Mouse (Mus musculus) neutrophil, adult 5-6 weeks (primary cell): Measurements from ENCODE around the gene Porcn. TPM values are rescaled to one million over a fixed set of nuclear protein-coding genes. Genes with fewer than 3 reads are reported as not detected.

Experiments
- ATAC-seq: fragments of 151-379, 151-347 bp; 2 replicates; pipeline ENCODE4 v1.8.0; 2017; ENCODE audit warnings: mild to moderate bottlenecking, moderate TSS enrichment; ENCODE audit not compliant: insufficient number of reproducible peaks, poor library complexity, low FRiP score, severe bottlenecking; ENCODE audit errors: extremely low read depth
- total RNA-seq: library from RNA; stranded (forward); fragments of 200-1000 nt; gene quantifications from 2 replicates; pipeline ENCODE4 v1.2.3, GENCODE M21; 2017

Gene Porcn
- total RNA-seq, 1 experiment from 2014 or later: 0.23 TPM

DNA sequence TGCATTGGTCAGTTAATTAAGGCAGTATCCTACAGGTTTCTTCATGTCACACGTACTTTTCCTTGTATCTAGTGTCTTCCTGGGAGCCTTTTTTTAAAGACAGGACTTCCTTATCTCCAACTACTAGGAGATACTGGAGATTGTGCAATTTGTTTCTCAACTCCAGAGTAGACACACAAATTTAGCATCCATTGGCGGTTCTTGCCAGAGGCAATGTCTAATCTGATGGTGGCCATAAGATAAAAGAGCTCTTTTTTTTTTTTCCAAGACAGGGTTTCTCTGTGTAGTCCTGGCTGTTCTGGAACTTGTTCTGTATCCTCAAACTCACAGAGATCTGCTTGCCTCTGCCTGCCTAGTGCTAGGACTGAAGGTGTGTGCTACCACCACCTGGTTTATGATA, 3.4 kb upstream of the Porcn start:
- ATAC-seq: no peak

DNA sequence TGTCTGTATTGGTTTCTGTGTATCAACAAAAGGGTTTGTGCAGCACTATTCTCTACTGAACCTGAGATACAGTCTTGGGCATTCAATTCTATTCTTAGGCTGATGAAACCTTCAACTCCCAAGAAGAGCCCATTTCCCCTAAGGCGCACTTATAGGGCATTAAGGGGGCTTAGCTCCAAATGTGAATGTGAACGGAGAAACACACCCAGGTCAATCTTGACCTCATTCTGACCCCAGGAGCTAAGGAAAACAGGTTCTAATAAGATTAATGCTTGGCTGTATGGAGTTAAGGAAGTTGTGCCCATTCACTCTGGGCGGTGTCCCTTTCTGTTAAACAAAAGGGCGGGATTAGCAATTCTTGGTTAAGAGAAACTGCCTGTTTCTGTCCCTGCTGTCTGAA, 899 bp upstream of the Porcn start:
- no peak for ATAC-seq

DNA sequence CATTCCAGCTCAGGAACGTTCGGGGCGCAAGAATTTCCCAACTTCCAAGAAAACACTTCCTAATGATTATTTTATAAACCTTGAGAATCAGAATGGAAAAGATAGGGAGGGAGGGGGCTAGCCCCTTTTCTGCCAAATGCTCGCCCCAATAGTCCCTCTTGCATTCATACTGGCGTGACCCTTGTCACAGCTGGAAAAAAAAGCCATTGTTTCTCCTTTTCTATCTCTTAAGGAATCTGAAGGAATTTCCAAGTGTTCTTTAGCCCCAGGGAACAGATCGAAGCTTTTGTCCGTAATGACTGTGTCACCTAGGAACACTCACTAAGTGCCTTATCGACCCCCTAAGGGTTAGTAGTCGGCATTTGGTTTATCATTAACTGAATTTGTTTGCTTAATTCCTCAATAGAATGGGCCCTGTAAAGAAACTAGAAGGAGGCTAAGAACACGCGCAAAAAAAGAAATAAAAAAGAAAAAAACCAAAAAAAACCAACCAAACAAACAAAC, 421 bp upstream of the Porcn start:
- no peak for ATAC-seq

DNA sequence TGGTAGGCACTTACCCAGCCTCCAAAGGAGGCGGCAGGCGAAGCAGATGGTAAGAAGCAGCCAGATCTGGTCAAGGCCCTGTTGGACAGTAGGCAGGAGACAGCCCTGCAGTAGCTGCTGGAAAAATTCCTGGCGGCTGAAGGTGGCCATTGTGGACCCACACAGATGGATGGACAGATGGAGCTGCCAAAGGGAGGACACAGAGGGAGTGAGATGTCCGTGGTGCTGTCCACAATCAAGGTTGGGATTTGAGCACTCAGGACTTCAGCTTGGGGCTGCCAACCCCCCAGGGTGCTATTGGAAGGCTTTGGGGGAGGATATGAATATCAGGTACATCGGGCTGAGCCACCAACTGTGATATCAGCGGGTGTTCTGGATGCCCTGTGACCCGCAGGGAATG, 774 bp downstream of the Porcn start:
- ATAC-seq: no peak

DNA sequence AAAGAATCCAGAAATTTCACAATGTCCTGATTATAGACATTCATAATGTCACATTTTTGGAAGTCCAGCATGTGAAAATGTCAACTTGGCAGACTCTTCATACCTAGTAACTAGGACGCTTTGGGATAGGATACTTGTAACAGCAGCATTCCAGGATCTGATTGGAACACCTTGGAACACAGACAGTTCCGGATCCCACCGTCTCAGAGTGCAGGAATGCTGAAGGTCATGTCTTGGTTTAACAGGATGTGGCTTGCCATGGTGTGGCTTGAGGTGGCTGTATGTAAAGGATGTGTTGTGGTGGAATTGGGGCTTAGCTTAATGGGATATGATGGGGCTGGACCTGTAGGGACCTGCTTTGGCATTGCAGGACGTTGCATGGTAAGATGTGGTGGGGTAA, 1.2 kb downstream of the Porcn start:
- ATAC-seq: no peak

DNA sequence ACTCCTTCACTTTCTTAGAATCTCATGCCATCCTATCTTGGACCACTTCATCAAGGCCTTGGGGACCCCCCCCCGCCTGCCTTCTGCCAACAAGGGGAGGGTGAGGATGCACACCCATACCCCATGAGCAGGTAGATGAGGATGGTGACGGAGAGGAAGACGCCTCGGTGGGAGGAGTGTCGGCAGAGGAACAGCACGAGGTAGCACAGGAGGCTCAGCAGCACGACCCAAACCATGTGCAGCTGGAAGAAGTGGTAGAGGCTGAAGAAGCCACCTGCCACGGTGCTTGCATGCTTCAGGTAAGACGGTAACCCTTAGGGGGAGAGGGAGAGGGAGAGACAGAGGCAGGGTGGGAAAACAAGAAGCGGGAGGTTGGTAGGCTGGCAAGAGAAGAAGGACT, 2.2 kb downstream of the Porcn start:
- ATAC-seq: no peak

DNA sequence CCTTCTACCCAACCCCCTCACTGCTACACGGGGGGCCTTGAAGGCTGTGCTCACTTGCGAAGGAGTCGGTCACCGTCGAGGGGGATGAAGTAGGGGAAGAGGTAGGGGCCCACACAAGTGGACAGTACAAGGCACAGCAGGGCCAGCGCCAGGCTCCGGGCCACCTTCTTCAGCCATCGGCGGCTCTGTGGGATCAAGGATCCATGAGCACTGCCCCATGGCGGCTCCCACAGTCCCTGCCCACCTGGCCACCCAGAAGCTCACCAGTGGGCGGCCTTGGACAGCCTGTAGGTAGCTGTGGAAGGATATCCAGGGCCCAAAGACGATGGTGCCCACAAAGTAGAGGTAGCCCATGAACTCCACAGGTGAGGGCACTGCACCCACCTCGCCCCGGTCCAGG, 3.2 kb downstream of the Porcn start:
- ATAC-seq: no peak

DNA sequence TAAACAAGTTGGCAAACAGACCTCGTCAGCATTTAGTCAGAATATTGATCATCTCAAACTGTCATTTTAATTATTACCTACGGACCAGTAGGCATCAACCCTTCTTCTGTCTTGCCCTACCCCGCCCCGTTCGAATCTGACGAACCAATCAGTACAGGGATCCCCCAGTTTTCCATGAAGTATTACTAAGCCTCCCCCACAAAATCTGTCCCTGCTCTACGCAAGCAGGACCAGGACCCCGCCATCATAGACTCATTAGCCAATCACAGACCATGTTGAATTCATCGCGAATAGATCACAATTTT, 13.0 kb downstream of the Porcn start, which contains the start of gene Ebp:
Ebp (minus strand) TSS at position 94 of the 305 bp plus-strand sequence.
- no peak for ATAC-seq

DNA sequence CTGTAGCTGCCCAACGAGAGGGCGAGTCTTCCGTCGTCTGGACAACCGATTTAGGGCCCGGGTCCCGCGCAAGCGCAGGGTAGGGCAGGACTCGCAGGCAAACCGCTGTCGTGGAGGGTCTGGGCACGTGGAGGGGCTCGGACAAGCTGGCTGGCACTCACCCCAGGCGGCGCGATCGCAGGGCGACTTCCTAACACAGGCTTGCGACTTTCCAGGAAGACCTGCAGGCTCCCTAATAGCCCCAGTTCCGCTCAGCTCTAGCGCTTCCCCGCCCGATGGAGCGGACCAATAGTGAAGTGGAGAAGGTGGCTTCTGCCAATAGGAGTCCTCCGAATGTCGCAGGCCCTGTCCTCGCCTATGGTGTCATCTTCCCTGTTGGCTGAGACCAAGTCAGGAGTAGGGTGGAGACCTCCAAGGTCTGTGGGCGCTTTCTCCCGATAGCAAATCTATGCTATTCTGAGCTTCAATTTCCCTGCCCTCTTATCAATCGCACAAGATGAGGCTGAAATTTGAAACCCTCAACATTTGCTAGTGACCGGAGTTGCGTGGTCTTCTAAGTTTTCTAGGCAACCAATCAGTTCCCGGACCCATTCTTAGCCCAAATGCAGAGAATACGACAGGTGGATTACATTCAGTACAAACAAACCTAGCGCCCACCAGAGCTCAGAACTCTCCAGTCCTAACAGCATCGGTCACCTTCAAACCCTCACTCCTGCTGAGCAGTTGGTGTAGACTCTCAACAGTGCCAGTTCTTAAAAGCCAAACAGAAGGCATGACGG, 13.5 kb downstream of the Porcn start:
- ATAC-seq: peak; percentile 97

DNA sequence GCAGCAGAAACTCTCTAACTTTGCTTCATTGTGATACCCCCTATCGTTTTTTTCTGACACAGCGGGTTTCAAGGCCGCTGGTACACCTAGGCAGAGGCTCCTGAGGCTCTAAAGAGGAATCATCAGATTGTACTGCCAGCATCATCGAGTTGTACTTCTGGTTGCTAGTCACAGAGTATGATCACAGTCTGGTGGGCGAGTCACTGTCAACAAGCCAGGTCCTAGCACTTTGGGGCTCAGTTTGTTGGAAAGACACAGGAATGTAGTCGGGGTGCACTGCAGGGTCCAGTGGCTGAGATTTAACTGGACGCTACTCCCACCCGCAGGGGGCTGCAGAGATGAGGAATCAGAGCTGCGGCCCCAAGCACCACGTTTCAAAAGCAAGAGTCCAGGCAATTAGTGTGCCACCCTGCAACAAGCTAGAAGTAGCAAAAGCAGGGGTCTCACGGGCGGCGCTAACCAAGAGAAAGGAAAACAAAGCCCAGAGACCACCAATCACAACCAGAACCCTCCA, 14.1 kb downstream of the Porcn start:
- no peak for ATAC-seq

DNA sequence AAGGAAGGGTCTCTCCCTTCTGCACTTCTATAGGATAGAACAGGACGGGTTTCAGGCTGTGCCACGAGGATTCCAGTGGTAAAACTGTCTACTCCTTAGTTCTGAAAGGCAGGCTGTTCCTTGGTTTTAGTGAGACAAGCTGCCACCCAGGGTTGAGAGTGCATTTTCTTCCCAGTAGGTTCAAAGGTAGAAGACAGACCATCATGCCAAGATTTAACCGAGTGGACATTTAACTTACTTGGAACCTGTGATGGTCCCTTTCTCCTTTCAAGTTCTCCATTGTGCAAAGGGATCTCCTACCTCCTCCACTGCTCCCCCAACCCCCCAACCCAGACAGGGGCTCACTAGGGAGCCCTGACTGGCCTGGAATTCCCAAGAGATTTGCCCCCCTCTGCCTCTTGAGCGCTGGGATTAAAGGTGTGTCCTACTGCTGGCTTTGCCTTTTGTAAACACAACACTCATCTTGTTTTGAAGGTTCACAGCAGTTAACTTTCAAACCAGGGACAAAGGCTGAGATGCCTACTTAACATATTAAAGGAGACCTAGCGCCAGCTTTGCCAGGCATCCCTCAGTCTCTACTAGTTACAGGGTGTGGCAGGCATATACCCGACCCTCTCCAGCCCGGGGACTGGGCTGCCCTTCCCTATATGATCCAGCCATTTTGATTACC, 23.3 kb downstream of the Porcn start:
- no peak for ATAC-seq

DNA sequence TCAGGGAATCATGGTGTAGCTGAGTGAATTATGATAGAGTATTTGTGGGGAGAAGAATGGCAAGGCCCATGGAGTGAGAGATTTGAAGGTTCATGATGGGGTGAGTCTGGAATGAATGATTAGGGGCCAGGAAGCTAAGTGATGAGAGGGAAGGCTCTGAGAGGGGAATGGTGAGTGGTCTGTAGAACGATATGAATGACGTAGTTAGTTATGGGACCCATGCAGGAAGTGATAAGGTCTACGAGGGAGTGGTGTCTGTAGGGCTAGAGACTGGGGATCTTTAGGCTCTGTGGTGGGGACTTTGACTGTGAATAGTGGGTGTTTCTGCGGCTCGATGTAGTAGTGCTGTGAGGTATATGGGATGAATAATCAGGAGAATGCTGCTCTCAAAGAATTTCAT, 26.7 kb downstream of the Porcn start:
- no peak for ATAC-seq

DNA sequence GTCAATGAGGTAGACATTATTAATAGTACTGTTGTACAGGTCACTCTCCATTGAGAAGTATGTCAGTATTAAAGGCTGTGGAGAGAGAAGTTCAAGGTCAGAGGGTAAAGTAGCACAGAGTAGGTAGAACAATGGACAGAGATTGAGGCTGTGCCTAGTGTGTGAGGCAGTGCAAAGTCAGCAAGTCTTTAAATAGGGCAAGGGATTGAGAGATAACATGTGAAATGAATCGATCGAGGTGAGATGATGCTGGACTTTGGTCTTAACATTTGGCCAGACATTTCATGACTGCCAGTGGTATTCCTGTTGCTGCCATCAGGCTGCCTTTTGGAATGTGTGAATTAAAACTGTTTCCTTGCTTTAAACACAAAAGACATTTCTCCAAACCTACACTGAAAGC, 27.5 kb downstream of the Porcn start:
- no peak for ATAC-seq

DNA sequence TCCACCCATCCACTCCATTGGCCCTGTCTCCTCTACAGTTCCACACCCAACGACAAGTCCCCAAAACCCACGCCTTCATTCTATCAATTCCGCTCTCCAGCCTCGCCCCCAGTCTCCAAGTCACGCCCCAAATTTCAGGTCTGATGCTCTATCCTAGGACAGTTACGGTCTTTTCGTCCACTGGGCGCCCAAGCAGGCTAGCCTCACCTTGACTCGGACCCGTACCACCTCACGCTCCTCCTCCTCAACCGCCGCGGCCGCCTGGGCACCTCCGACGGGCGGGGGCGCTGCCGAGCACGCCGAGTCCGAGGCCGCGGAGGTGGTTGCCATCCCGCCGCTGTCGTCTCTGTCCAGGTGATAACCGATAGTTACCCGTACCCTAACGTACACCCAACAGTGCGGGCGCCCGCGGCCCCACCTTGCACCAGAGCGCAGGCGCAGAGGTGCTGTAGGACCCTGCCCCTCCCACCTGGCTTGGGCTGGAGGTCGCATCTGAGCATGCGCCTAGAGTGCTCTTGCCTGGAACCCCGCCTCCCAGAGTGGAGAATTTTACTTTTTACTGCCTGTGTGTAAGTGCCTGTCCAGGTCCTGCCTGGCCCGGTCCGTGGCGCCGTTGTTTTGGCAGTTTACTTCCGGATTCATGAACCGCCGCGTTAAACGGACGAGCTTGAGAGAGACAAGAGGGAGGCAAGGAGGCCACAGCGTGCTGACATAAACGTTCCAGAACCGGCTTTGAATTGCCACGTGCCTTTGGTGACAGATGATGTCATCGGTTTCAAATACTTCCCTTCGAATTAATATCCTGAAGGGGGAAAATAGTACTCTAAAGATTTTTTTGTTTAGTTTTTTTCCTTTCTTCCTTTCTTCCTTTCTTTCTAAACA, 30.6 kb downstream of the Porcn start, which contains the start of gene Tbc1d25:
Tbc1d25 (minus strand) TSS at position 678 of the 882 bp plus-strand sequence.
- ATAC-seq: peak; percentile 89

DNA sequence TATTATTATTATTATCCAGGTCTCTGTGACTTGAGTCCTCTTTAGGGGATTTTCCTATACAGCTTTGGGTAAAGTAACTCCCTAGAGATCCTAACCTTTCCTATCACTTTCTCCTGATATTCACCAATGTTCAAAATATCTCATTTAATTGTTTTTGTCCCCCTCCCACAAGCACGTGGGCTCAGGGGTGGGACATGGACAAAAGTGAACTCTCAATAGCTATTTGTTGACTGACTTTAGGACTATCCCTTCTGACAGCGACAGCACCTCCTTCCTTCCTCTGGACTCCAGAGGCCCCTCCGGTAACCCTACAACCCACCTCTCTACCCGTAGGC, 31.2 kb downstream of the Porcn start:
- ATAC-seq: no peak

DNA sequence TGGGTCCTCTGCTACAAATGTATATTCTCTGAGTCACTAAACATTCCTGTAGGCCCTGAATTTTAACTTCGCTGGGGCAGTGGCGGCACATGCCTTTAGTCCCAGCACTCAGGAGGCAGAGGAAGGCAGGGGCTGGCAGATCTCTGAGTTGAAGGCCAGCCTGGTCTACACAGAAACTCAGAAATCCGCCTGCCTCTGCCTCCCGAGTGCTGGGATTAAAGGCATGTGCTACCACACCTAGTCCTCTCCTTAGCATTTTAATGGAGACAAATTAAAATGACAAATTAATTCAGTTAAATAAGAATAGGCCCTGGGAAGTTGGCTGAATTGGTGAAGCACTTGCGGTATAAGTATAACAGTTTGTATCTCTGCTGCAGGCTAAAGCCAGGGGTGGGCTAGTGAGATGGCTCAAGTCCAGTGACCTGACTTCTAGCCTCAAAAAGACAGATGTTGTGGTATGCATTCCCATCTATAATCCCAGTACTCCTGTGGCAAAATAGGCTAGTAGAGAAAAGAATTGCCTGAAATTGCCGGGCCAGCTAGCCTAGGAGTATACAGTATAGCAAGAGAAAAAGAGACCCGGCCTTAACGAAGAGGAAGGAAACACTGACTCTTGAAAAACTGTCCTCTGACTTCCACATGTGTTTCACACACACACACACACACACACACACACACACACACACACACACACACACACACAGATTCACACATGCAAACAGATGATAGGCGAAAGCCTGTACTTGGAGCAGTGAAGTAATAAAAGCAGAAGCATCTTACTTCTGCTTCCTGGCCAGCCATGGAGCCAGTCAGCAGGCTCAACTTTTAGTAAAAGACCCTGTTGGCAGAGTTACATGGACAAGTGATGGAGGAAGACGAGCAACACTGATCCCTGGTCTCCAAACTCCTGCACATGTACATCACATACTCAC, 38.3 kb downstream of the Porcn start:
- peak; percentile 72 for ATAC-seq

DNA sequence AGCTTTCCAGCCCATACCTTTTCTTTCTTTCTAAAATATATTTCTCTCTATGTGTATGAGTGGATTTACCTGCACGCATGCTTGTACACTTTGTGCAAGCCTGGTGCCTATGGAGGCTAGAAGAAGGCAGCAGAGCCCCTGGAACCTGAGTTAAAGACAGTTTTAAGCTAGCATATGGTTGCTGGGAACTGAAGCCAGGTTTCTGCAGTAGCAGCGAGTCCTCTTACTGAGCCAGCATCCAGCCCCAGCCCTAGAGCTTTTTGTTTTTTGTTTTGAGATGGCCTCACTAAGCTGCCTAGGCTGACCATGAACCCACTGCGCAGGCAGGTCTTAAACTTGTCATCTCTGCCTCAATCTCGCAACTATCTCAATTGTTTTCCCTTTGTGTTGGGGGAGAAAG, 41.9 kb downstream of the Porcn start:
- ATAC-seq: no peak

DNA sequence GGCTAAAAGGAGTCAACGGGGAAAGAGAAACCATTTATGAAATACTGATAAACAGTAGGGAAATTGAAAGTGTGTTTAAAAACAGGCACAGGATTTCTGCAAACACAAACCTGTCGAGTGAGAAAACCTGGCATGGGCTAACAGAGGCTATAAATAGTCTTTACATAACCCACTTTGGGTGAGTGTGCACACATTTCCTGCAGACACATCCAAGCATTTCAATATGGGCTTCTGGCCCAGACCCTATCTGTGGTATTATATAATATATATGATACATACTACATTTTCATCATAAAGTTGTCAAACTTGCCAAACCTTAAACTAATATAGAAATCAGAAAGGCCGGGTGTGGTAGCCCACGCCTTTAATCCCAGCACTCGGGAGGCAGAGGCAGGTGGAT, 43.2 kb downstream of the Porcn start:
- no peak for ATAC-seq
